Mouse (Mus musculus): ENCODE measurements around the gene Gm266.

Gm266 gene

DNA sequence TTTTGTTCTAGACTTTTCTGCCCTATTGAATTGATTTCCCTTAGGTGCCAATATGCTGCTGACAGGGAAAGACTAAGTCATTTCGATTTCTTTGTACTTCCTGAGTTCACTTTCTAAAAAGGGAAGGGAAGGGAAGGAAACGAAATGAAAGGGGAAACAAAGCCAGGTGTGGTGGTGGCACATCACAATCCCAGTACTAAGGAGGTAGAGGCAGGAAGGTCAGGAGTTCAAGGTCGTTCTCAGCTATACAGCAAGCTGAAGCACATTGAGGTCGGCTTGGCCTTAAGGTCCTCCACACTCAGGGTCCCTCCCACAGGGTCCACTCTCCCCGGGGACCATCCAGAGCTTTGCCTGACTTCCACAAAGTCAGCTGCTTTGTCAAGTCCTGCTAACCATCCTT, 17.9 kb upstream of the Gm266 start:
- in situ Hi-C loops (cut with MseI, MboI): no loop called here

DNA sequence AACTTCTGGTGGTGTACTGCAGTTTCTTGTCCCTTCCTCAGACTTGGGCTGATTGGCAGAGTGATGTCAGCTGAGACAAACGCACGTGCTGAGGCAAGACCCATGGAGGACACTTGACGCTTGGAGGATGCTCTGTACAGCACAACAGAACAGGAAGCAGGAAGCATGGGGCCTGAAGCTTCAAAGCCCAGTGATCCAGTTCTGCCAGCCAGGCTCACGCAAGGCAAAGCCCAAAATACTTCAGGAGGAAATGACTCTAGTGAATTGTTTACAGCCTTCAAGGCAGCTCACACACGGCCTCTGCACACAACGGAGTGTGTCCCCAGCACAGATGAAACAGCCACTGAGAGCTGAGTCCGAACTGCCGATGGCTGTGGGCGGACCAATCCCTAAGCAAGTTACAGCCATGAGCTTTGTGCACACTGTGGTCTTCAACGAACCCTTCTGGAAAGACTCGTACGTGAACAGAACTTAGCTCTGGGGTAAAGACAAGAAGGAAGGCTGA, 17.5 kb upstream of the Gm266 start:
- in situ Hi-C loops (cut with MseI, MboI): no loop called here

DNA sequence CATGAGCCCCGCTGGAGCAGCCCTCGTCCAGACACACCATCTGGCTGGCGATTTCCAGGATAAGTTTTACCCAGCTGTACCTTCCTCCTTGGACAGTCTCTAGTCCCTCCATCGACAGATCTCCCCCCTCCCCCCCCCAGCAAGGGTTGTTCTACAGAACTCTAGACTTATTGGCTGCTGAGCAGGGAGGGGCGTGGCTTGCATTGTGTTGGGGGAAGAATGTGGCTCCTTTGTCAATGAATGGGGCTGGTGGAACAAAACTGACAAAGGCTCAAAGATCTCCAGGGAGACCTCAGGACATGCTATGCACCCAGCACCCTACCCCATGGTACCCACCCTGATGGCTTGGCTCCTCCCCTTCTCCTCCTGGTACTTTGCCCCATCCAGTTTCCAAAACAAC, 15.1 kb upstream of the Gm266 start:
- in situ Hi-C loops (cut with MseI, MboI): no loop called here

DNA sequence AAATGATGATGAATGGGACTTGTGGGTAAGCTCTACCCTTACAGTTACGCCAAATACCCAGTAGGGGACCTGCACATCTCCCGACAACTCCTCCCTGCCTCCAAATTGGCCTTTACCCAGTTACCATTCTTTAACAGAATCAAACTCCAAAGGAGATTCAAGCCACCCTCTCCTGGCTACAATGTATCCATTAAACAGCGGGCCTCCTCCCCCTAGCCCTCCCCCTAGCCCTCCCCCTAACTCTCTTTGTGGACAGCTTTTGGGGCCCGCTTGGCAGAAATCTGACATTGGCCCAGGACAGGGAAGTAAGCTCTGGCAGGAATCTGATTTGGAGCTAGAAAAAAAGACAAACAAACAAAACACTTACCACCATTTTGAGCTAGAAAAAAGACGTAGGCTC, 14.0 kb upstream of the Gm266 start:
- in situ Hi-C loops (cut with MseI, MboI): no loop called here

DNA sequence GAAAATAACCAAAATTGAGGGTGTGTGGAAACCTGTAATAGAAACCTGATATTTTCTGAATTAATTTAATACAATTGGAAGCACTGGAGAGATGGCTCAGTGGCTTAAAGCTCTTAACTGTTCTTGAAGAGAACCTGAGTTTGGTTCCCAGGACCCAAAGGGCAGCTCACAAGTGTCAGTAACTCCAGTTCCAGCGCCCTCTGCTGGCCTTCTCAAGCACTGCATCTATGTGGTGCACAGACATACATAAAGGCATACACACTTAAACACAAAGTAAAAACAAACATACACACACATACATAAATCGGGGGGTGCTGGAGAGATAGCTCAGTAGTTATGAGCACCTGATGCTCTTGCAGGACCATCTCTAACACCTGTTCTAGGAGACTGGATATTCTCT, 11.5 kb upstream of the Gm266 start:
- in situ Hi-C loops (cut with MseI, MboI): no loop called here

DNA sequence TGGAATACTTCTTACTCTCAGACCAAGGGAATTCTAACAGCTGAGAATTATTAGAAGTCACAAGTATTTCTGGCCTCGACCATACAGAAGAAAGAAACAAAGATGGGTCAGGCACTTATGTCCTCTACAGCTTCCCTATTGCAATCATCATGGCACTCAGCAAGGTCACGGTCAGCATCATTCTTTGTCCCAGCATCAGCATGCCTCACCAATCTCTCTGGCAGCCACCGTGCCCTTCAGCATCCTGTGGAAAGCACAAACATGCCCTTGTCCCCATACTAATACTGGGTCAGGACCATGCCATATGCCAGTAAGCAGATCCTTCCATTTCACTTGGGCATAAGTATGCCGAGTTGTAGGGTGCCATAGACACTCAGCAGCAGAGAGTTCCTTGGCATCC, 9.3 kb upstream of the Gm266 start:
- in situ Hi-C loops (cut with MseI, MboI): no loop called here

- in situ Hi-C loops (cut with MseI, MboI): no loop called here
These were observed 3.7 kb upstream of the Gm266 start for GRCm38 (mm10) chr12:111489261-111489865.

DNA sequence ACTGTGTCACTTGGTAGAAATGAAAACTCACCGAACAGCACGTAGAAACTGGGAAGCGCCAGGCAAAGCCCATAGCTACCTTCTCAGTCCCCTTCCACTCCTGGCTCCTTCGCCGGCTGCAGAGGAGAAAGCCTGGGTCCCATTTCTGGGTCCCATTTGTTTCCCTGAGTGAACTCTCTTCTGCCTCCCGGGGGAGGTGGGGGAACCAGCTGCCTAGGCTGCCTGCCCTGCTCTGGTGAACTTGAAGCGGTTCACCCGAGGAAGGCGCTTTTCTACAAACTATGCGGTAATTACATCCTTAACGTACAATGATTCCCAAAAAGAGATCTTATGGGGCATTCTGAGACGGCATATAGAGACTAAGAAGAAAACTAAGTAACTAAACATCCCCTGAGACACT, 832 bp upstream of the Gm266 start:
- in situ Hi-C loops (cut with MseI, MboI): no loop called here

DNA sequence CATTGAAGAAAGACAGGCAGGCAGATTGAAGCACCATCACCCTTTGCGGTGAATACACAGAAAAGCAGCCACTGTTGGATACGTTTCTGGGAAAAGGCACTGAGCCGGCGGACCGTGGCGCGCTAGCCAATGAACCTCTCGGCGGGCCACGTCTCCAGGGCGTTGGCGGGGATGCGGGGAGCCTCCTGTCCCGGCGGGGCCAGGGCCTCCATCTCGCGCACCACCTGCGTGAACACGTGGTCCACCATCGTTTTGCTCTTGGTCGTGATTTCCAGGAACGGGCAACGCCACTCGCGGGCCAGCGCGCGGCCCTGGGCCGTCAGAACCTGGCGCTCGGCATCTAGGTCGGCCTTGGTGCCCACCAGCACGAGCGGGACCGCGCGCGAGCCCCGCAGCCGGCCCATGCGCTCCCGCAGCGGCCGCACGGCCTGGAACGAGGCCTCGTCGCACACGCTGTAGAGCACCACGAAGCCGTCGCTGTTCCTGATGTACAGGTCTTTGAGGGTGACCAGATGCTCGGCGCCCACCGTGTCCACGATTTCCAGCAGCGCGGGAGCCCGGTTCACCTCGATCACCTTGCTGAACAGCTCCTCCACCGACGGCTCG, 474 bp downstream of the Gm266 start:
- in situ Hi-C loops (cut with MseI, MboI): no loop called here

GRCm38 (mm10) chr12:111479917-111480316, 5.7 kb downstream of the Gm266 start:
- in situ Hi-C loops (cut with MseI, MboI): no loop called here

DNA sequence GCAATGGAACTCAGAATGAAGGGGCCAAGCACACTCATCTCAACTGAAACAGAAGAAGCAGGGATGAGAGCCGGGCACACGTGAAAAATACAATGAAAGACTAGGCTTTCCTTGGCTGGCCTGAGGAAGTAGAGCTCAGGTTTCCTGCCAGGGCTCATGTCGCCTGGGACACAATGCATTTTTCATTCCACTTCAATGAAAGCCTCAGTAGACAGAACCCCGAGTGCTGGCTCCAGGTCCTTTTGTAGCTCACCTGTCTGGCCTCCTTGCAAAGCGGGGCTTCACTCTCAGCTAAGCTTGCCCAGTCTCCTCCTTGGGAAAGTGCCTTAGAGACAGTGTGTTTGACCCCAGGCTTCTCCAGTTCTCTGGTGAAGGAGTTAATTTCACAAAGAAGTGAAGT, 6.7 kb downstream of the Gm266 start:
- in situ Hi-C loops (cut with MseI, MboI): no loop called here

- in situ Hi-C loops (cut with MseI, MboI): no loop called here
These were observed 10.6 kb downstream of the Gm266 start for GRCm38 (mm10) chr12:111474893-111475643.

- in situ Hi-C loops (cut with MseI, MboI): no loop called here
These were observed 11.2 kb downstream of the Gm266 start for GRCm38 (mm10) chr12:111474384-111474783.

- in situ Hi-C loops (cut with MseI, MboI): no loop called here
These were observed 12.7 kb downstream of the Gm266 start for GRCm38 (mm10) chr12:111472886-111473285.

DNA sequence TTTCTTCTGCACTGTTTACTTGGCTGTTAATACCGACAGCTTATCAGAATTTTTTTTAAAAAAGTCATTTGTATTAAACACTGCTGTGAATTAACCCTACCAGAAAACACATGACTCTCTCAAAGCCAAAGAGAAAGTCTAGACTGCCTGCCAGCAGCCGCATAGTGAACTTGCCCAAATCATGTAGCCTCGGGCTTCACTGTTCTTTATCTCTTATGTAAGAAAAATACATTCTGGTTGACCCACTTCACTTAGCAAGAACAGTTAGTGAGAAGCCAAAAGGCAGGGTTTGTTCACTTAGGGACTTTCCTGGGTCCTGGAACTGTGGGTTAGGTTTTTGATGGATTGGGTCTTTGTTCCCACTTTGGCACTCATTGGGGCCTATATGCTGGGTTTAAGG, 13.9 kb downstream of the Gm266 start:
- in situ Hi-C loops (cut with MseI, MboI): no loop called here

GRCm38 (mm10) chr12:111471119-111471518, 14.5 kb downstream of the Gm266 start:
- in situ Hi-C loops (cut with MseI, MboI): no loop called here

DNA sequence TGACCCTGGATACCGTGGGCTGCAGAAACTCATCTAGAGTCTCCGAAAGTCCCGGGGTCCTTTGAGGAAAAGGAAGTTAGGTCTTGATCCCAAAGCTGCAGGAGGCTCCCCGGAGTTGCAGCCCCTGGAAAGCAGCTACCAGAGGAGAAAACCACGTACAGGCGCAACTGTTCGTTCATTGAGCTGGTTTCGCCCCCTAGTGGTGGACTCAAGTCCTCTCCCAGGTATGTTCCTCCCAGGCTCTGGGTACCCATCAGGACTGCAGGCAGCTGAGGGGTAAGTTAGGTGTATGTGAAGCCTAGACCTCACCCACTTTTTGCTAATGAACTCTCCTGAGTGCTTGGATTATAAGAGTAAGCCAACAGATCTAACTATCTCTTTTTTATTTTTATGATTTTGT, 16.1 kb downstream of the Gm266 start:
- in situ Hi-C loops (cut with MseI, MboI): no loop called here

GRCm38 (mm10) chr12:111468206-111468605, 17.4 kb downstream of the Gm266 start:
- in situ Hi-C loops (cut with MseI, MboI): no loop called here

DNA sequence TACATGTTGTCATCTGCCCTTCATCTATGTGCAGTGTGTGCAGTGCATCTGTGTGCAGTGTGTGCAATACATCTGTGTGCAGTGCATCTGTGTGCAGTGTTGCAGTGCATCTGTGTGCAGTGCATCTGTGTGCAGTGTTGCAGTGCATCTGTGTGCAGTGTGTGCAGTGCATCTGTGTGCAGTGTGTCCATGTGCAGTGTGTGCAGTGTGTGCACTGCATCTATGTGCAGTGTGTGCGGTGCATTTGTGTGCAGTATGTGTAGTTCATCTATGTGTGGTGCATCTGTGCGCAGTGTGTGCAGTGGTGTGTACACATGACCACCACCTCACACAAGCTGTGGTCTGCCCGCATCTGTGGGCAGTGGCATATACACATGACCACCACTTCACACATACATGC, 19.3 kb downstream of the Gm266 start:
- in situ Hi-C loops (cut with MseI, MboI): no loop called here

- in situ Hi-C loops (cut with MseI, MboI): loop anchor here (5.0 kb wide), 2 partner anchors 36 to 41 kb away; no protein-coding TSS in a partner anchor
These were observed 22.1 kb downstream of the Gm266 start for GRCm38 (mm10) chr12:111463570-111463969.

GRCm38 (mm10) chr12:111457742-111458141, 27.9 kb downstream of the Gm266 start:
- in situ Hi-C loops (cut with MseI, MboI): no loop called here

GRCm38 (mm10) chr12:111455860-111456259, 29.8 kb downstream of the Gm266 start:
- in situ Hi-C loops (cut with MseI, MboI): no loop called here

DNA sequence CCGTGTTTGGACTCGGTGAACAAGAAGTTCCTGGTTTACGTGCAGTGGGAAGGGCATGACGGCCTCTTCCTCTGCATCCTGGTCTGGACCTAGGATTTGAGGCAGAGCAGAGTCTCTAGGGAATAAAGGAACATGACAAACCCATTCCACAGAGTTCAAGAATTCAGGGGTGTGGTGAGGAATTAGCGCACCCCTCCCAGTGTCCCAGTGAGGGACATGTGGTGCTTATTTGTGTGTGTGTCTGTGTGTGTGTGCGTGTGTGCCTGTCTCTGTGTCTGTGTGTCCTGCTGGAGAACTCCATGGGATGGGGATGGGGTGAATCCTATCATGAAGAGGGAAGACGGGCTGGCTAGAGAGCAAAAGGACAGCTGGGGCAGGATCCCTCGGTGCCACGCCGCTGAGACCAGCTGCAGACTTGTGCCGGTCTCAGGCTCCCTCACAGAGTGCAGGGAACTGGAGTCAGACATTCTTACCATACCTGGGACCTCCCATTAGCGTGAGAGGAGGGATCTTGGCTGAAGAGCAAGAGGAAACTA, 30.2 kb downstream of the Gm266 start:
- in situ Hi-C loops (cut with MseI, MboI): no loop called here
